Mouse (Mus musculus) liver, embryonic 11.5 days (tissue): Measurements from ENCODE around the gene Slc25a41. TPM values are rescaled to one million over a fixed set of nuclear protein-coding genes. Genes with fewer than 3 reads are reported as not detected.
A peak's percentile ranks its signal among the peaks of the same experiment; 100 is the strongest.

Source experiments
- ATAC-seq: fragments of 200-750 bp; cut with Nextera tagmentation; replicated peaks from 2 replicates; pipeline ENCODE4 v1.8.0; 2017; ENCODE audit warnings: moderate number of reproducible peaks, mild to moderate bottlenecking, moderate TSS enrichment, moderate library complexity; ENCODE audit not compliant: low FRiP score
- DNase-seq: peaks from one replicate; pipeline ENCODE4 v3.0.0-alpha.2; 2017; ENCODE audit warnings: low spot score
- H3K27ac ChIP-seq: fragments of 300-500 bp; sonication (generic); 2 replicates; pipeline ENCODE4 v1.5.1; 2014; ENCODE audit warnings: mild to moderate bottlenecking, low read depth, low read length, control low read depth
- H3K27me3 ChIP-seq: fragments of 300-500 bp; sonication (generic); replicated peaks from 2 replicates; pipeline ENCODE4 v1.6.1; 2014; ENCODE audit warnings: low read length, mixed read lengths; ENCODE audit not compliant: control insufficient read depth, insufficient read depth
- H3K36me3 ChIP-seq: fragments of 300-500 bp; sonication (generic); 2 replicates; pipeline ENCODE4 v1.6.1; 2014; ENCODE audit warnings: mild to moderate bottlenecking, low read length, moderate library complexity, mixed read lengths; ENCODE audit not compliant: control insufficient read depth, insufficient read depth
- H3K4me1 ChIP-seq: fragments of 300-500 bp; sonication (generic); replicated peaks from 2 replicates; pipeline ENCODE4 v1.6.1; 2014; ENCODE audit warnings: low read length, mixed read lengths; ENCODE audit not compliant: control insufficient read depth, insufficient read depth
- H3K4me2 ChIP-seq: fragments of 300-500 bp; sonication (generic); 2 replicates; pipeline ENCODE4 v1.6.1; 2014; ENCODE audit warnings: mild to moderate bottlenecking, control low read depth, moderate library complexity
- H3K4me3 ChIP-seq: fragments of 300-500 bp; sonication (generic); 2 replicates; pipeline ENCODE4 v1.5.1; 2014; ENCODE audit warnings: low read depth, low read length, control low read depth
- H3K9ac ChIP-seq: fragments of 300-500 bp; sonication (generic); 2 replicates; pipeline ENCODE4 v1.6.1; 2014; ENCODE audit warnings: low read depth, low read length, control low read depth
- H3K9me3 ChIP-seq: fragments of 300-500 bp; sonication (generic); 2 replicates; pipeline ENCODE4 v1.6.1; 2016; ENCODE audit warnings: low read length, inconsistent platforms, mixed read lengths; ENCODE audit not compliant: control insufficient read depth
- WGBS: fragments of 180-500 bp; shearing (Covaris S2); extraction: QIAGEN DNeasy Blood & Tissue Kit; methylation state at CpG from one replicate; pipeline ENCODE4 v1.1.7; 2014; 5-methylcytosine and 5-hydroxymethylcytosine counted together
- polyA plus RNA-seq: library from polyadenylated mRNA; unstranded; fragments of >200 nt; fragmentation: Nextera tagmentation; extraction: Ambion mirVana; gene quantifications from 2 replicates; pipeline ENCODE4 v1.2.1, GENCODE M21; 2014

Gene Slc25a41
- polyA plus RNA-seq, 1 experiment from 2014 or later, result not detected

GRCm38 (mm10) chr17:57030931-57031660, 10.4 kb downstream of the Slc25a41 start, which contains the start of gene Khsrp:
Gene Khsrp, minus strand, starts transcription at chr17:57031522.
- peak within 1 kb of the TSS; percentile 100 for H3K9ac ChIP-seq
- WGBS, result under 1% methylated on average over 93 of the region's 99 CpGs
- H3K4me3 ChIP-seq, result peak within 1 kb of the TSS; percentile 99
- ATAC-seq, result no peak
- no peaks in the 10 kb centered on the region for H3K27me3 ChIP-seq
- H3K4me2 ChIP-seq, result peak within 1 kb of the TSS; percentile 96
- DNase-seq, result peak; percentile 64
- peaks cover 26% of the 10 kb centered on the region for H3K36me3 ChIP-seq
- H3K4me1 ChIP-seq, result peaks cover 21% of the 10 kb centered on the region
- no peaks in the 10 kb centered on the region for H3K9me3 ChIP-seq
- peak within 1 kb of the TSS; percentile 98 for H3K27ac ChIP-seq

- Histone ChIP-seq H3K4me2 (peak overlapping the region; percentile 96), H3K27ac (peak overlapping the region; percentile 98; the same call in 1 of the 2 replicates), H3K27me3 (no peaks in the 10 kb centered on the region), H3K4me3 (peak overlapping the region; percentile 99), H3K4me1 (peaks cover 21% of the 10 kb centered on the region), H3K9ac (peak overlapping the region; percentile 100), H3K9me3 (no peaks in the 10 kb centered on the region), H3K36me3 (peaks cover 39% of the 10 kb centered on the region)
- WGBS, result 29% methylated on average over 8 of the region's 8 CpGs
- ATAC-seq, result no peak
- no peak for DNase-seq
Measured at GRCm38 (mm10) chr17:57029691-57030090, 11.8 kb downstream of the Slc25a41 start.

GRCm38 (mm10) chr17:57027471-57027870, 14.0 kb downstream of the Slc25a41 start:
- 76% methylated on average over 4 of the region's 4 CpGs for WGBS
- no peak for DNase-seq
- Histone ChIP-seq H3K4me1 (peaks cover 21% of the 10 kb centered on the region), H3K27me3 (no peaks in the 10 kb centered on the region), H3K9me3 (no peaks in the 10 kb centered on the region), H3K9ac (no peak overlapping the region), H3K36me3 (peaks cover 61% of the 10 kb centered on the region), H3K27ac (no peak overlapping the region), H3K4me2 (no peak overlapping the region), H3K4me3 (no peak overlapping the region)
- no peak for ATAC-seq

GRCm38 (mm10) chr17:57020960-57021359, 20.5 kb downstream of the Slc25a41 start:
- no peaks in the 10 kb centered on the region for H3K27me3 ChIP-seq
- H3K9me3 ChIP-seq, result no peaks in the 10 kb centered on the region
- H3K4me1 ChIP-seq, result peaks cover 19% of the 10 kb centered on the region
- ATAC-seq, result 0 out of 2 replicates have a peak, but pooled peaks have one; percentile 44
- DNase-seq, result no peak
- WGBS, result 67% methylated on average over 5 of the region's 5 CpGs
- no peak overlapping the region for H3K4me2 ChIP-seq
- H3K27ac ChIP-seq, result peak overlapping the region; percentile 70
- H3K9ac ChIP-seq, result no peak overlapping the region
- peaks cover 51% of the 10 kb centered on the region for H3K36me3 ChIP-seq
- no peak overlapping the region for H3K4me3 ChIP-seq

GRCm38 (mm10) chr17:57019693-57020092, 21.8 kb downstream of the Slc25a41 start:
- 43% methylated on average over 2 of the region's 2 CpGs for WGBS
- H3K27me3 ChIP-seq, result no peaks in the 10 kb centered on the region
- DNase-seq, result no peak
- H3K9ac ChIP-seq, result no peak overlapping the region
- peak; percentile 82 for ATAC-seq
- peak overlapping the region; percentile 76 for H3K27ac ChIP-seq
- peaks cover 38% of the 10 kb centered on the region for H3K36me3 ChIP-seq
- no peak overlapping the region for H3K4me3 ChIP-seq
- peaks cover 19% of the 10 kb centered on the region for H3K4me1 ChIP-seq
- peak overlapping the region; percentile 16 for H3K4me2 ChIP-seq
- H3K9me3 ChIP-seq, result no peaks in the 10 kb centered on the region

GRCm38 (mm10) chr17:57012245-57012795, 29.1 kb downstream of the Slc25a41 start:
- peak; percentile 11; the same call in 1 of the 2 replicates for ATAC-seq
- WGBS, result 73% methylated on average over 13 of the region's 13 CpGs

GRCm38 (mm10) chr17:57011236-57012141, 30.0 kb downstream of the Slc25a41 start, which contains the start of the genes Gtf2f1 and Gm17949:
Gene Gtf2f1, minus strand, starts transcription at chr17:57011288.
Gene Gm17949, plus strand, starts transcription at chr17:57011469.
- peak; percentile 96 for DNase-seq
- Histone ChIP-seq H3K4me2 (peak within 1 kb of the TSS; percentile 90), H3K9me3 (no peaks in the 10 kb centered on the region), H3K27me3 (no peaks in the 10 kb centered on the region), H3K27ac (peak within 1 kb of the TSS; percentile 83), H3K4me1 (peaks cover 10% of the 10 kb centered on the region), H3K9ac (peak within 1 kb of the TSS; percentile 84), H3K4me3 (peak within 1 kb of the TSS; percentile 72), H3K36me3 (peaks cover 18% of the 10 kb centered on the region; the same call in 1 of the 2 replicates)
- peak; percentile 85 for ATAC-seq
- WGBS, result 1% methylated on average over 51 of the region's 51 CpGs

More at GRCm38 (mm10) chr17:57012245-57012795, 29.1 kb downstream of the Slc25a41 start:
- H3K4me2 ChIP-seq, result peak overlapping the region; percentile 90
- H3K9me3 ChIP-seq, result no peaks in the 10 kb centered on the region
- no peaks in the 10 kb centered on the region for H3K27me3 ChIP-seq
- peaks cover 10% of the 10 kb centered on the region; the same call in 1 of the 2 replicates for H3K36me3 ChIP-seq
- peak overlapping the region; percentile 82 for H3K9ac ChIP-seq
- H3K27ac ChIP-seq, result peak overlapping the region; percentile 83
- H3K4me3 ChIP-seq, result peak overlapping the region; percentile 72
- peak; percentile 44 for DNase-seq
- H3K4me1 ChIP-seq, result peaks cover 10% of the 10 kb centered on the region

- WGBS, result under 1% methylated on average over 19 of the region's 19 CpGs
- H3K9ac ChIP-seq, result peak overlapping the region; percentile 84
Measured at GRCm38 (mm10) chr17:57010911-57011235, 30.6 kb downstream of the Slc25a41 start.

More at GRCm38 (mm10) chr17:57010911-57011235, 30.6 kb downstream of the Slc25a41 start:
- ATAC-seq, result peak; percentile 51
- peak overlapping the region; percentile 72 for H3K4me3 ChIP-seq
- peak overlapping the region; percentile 90 for H3K4me2 ChIP-seq
- no peaks in the 10 kb centered on the region for H3K9me3 ChIP-seq
- DNase-seq, result no peak
- peaks cover 10% of the 10 kb centered on the region for H3K4me1 ChIP-seq
- no peaks in the 10 kb centered on the region for H3K27me3 ChIP-seq
- peak overlapping the region; percentile 83 for H3K27ac ChIP-seq
- peaks cover 22% of the 10 kb centered on the region; the same call in 1 of the 2 replicates for H3K36me3 ChIP-seq
